Mouse (Mus musculus): Measurements from ENCODE around the gene Tet1. TPM values are rescaled to one million over a fixed set of nuclear protein-coding genes. Genes with fewer than 3 reads are reported as not detected.
A peak's percentile ranks its signal among the peaks of the same experiment; 100 is the strongest.
"Not testable (repeated sequence)": the region's sequence is repeated elsewhere in the genome, so short reads cannot be mapped to it uniquely, and the experiment has no call there.

Tet1 gene
- total RNA-seq (2021): 10 to 100 TPM; 15.3 to 26.2 TPM
- long read RNA-seq, experiment 1, partial matches to known transcripts: 0 of 3 reads
- long read RNA-seq, experiment 1, other reads (novel, unspliced or antisense): 2 of 3 reads
- long read RNA-seq, experiment 2, partial matches to known transcripts: 0 of 5 reads
- long read RNA-seq, experiment 2, other reads (novel, unspliced or antisense): 5 of 5 reads

- DNase-seq: not testable (repeated sequence)
Measured at GRCm38 (mm10) chr10:62908896-62909295, at the start of gene Tet1. Gene Tet1 (minus strand): TSS chr10:62908996.

DNA sequence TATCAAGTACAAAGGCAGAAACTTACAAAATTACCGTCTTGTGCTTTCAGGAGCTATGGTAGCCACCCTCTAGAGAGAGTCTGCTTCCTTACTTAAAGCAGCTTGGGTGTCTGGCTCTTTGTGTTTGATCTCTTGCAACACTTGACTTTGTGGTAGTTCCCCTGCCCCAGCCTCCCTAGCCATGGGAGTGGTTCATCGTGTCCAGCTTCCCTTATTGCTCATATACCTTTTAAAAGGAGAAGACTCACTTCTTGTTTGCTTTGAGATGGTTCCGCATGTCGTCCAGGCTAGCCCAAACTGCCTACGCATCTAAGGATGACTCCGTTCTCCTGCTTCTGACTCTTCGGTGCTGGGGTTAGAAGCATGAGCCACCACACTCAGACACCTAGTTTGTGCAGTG lies 39.8 kb upstream of the Tet1 start:
- DNase-seq: no peak

- DNase-seq: peak; percentile 71
Measured at GRCm38 (mm10) chr10:62946738-62947471, 38.1 kb upstream of the Tet1 start, which contains the start of gene Dna2. Gene Dna2 (plus strand): TSS chr10:62947026.

DNA sequence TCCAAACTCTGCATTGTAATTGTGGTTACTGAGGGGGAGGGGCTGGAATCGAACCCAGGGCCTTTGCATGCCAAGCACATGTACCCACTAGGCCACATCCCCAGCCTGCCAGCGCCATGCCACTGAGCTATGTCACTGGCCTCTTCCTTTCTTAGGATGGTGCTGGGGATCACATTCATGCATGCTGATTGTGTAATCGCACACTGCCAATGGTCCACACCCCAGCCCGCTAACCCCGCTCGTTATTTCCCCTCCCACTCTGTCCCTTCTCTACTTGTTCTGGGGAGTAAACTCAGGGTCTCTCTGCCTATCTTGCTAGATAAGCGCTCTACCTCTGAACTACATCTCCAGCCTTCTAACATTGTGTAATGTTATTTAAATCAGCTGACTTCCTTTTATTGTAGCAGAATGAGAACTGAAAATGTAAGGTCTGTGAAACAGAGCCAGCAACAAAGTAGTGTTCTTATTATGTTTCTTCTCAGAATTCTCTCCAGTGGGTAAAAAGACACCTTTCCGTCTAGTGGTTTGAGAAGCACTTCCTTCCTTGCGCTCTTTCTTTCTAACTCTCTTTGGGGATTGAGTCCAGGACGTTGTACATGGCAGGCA lies 36.3 kb upstream of the Tet1 start:
- no peak for DNase-seq

DNA sequence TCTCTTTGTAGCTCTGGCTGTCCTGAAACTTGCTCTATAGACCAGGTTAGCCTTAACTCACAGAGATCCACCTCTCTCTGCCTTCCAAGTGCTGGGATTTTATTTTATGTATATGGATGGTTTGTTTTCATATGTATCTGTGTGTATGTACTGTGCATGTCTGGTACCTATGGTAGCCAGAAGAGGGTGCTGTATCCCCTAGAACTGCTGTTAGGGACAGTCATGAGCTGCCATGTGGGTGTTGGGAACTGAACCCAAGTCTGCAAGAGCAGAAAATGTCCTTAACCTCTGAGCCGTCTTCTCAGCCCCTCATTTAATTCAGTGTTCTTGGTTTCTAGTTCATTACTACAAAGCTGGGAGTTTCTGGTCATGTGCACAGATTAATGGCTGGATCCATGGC lies 23.6 kb upstream of the Tet1 start:
- no peak for DNase-seq

GRCm38 (mm10) chr10:62924096-62924635 lies 15.4 kb upstream of the Tet1 start:
- no peak for DNase-seq

DNA sequence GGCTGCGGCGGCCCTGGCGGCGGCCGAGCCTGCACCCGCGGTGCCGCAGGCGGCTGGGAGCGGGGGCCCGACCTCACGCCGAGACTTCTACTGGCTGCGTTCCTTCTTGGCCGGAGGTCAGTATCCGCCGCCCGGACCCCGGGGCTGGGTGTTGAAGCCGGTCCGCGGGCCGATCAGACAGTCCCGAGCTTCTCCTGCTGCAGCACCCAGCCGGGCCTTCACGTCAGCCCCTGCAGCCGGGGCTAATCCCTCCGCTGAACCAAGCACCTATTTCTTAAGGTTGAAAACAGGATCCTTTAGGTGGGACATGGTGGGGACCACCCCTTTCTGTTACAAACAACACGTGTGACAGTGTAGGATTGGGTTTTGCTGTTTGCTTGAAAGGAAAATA lies 12.0 kb upstream of the Tet1 start:
- peak; percentile 16 for DNase-seq

GRCm38 (mm10) chr10:62919925-62920765 lies 11.3 kb upstream of the Tet1 start, which contains the start of gene Slc25a16:
Gene Slc25a16 (plus strand): TSS chr10:62920633.
- peak; percentile 95 for DNase-seq

DNA sequence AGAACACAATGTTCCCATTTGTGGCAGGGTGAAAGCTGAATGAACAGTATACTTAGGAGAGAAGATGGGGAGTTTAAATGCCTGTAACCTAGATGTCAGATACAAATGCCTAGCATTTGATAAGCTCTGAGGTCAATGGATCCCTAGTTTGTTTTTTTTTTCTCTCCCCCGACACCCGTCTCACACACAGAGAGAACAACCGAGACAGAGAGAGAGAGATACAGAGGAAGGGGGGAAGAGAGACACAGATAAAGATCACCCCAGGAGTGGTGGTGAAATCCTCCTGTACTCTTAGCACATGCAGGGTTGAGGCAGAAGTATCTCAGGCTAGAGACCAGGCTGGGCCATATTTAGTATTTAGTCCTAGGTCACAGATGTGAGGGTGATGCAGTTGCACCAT lies 10.2 kb upstream of the Tet1 start:
- DNase-seq: no peak

DNA sequence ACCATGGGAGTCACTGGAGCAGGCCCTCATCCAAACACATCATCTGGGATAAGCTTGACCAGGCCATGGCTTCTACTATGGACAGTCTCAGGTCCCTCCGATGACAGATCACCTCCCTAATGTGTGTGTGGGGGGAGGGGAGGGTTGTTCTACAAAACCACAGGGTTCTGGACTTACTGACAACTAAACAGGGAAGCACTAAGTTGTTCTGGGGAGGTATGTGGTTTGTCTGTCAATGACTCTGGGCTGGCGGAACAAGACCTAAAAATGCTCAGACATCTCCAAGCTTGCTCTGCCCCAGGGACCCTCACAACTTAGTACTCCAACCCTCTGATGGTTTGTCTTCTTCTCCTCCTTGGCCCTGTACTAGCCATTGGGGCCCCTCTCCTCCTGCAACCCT lies 2.3 kb upstream of the Tet1 start:
- no peak for DNase-seq

GRCm38 (mm10) chr10:62906336-62906735 lies 2.5 kb downstream of the Tet1 start:
- DNase-seq: no peak

DNA sequence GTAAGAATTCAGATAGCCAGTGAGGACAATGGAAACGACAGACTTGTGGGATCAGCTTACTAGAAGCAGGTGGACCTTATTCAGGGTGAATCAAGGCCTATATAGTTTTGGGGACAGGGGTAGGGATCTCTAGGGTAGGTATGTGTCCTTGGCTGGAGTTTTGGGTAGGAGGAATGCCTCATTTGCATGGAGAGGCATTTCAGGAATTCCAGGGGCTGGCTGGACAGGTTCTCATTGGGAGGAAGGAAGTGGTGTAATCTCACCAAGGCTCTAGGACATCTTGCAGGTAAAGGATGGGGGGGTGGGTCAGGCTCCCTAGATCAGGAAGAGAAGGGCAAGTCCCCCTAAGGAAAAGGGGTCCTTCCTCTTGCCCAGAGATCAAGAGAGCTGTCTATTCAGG lies 6.0 kb downstream of the Tet1 start:
- no peak for DNase-seq

GRCm38 (mm10) chr10:62901826-62902225 lies 7.0 kb downstream of the Tet1 start:
- no peak for DNase-seq

- no peak for DNase-seq
Measured at GRCm38 (mm10) chr10:62900144-62900543, 8.7 kb downstream of the Tet1 start.

DNA sequence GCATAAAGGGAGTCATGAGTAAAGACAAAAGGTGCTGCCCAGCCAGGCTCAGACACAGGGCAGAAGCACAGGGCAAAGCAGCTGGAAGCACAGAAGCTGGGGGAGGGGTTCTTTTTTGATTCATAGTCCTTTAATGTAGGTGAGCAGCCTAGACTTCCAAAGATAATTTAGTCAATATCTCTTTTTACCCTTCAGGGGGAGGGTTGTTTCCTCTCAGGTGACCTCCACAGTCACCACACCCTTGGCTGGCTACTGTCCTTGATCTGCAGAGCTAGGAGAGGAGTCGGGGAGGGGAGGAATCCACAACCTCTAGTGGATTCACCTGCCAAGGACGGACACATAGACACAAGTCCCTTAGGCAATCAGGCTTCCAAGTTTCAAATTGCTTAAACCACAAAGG lies 10.7 kb downstream of the Tet1 start:
- DNase-seq: no peak

DNA sequence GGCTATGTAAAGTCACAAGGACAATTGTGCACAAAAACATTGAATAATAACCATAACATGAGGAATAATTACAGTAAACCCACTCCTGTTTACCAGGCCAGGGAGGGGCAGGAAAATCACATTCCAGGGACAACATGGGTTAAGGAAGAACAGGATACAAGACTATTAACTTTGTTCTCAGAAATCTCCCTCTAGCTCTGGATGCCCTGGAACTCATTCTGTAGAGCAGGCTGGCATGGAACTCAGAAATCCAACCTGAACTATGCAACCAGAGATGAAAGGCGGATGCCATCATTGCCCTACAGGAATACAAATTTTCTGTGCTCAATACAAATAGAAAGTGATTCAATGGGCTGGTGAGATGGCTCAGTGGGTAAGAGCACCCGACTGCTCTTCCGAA lies 11.4 kb downstream of the Tet1 start:
- no peak for DNase-seq

- no peak for DNase-seq
Measured at GRCm38 (mm10) chr10:62896774-62897173, 12.0 kb downstream of the Tet1 start.

GRCm38 (mm10) chr10:62896035-62896434 lies 12.8 kb downstream of the Tet1 start:
- no peak for DNase-seq

DNA sequence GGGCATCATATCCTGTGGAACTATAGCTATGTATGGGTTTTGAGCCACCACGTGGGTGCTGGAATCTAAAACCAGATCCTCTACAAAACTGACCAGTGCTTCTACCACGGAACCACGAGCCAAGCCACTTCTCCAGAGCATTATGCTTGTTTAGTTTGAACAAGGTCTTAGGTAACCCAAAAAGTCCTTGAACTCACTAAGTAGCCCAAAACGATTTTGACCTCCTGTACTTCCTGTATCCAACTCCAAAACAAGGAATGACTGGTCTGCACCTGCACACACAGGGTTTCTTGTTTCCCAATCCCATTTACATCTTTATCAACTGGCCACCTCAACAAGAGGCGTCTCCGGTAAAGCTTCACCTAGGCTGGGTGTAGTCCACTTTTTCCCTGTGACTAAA lies 13.4 kb downstream of the Tet1 start:
- DNase-seq: no peak

DNA sequence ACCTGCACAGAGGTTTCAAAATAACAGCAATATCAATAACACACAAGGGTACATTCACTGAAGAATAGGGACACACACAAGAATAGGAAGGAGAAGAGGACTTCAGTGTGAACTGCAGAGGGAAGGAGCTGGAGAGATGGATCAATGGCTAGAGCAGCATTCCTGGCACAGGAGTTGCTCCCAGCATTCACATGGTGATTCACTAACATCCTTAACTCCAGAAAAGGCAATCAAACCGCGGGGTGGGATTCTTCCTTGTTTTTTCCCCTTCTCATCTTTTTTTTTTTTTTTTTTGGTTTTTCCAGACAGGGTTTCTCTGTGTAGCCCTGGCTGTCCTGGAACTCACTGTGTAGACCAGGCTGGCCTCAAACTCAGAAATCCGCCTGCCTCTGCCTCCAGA lies 14.3 kb downstream of the Tet1 start:
- DNase-seq: no peak

- no peak for DNase-seq
Measured at GRCm38 (mm10) chr10:62893356-62893884, 15.4 kb downstream of the Tet1 start.

All from gastrocnemius, postnatal 10 days (tissue).